Mouse (Mus musculus) Patski (cell line): ENCODE measurements around the gene Olfr311. TPM values are rescaled to one million over a fixed set of nuclear protein-coding genes. Genes with fewer than 3 reads are reported as not detected.
"Not testable (repeated sequence)": the region's sequence is repeated elsewhere in the genome, so short reads cannot be mapped to it uniquely, and the experiment has no call there.

Source experiments
- ATAC-seq: fragments of 100-300 bp; one replicate; pipeline ENCODE4 v1.8.0; 2021
- CTCF ChIA-PET: fragments of 350-600 bp; sonication (Branson Sonifier 250); formaldehyde crosslinking; loops from one replicate; lab custom pipeline; 2022; ENCODE audit warnings: inconsistent platforms; lab: Charles Lee
- POLR2A ChIA-PET: fragments of 350-600 bp; sonication (Branson Sonifier 250); formaldehyde crosslinking; loops from one replicate; lab custom pipeline; 2022; ENCODE audit warnings: antibody characterized with exemption, inconsistent platforms; lab: Charles Lee
- DNase-seq: peaks from one replicate; pipeline ENCODE4 v3.0.0-alpha.2; 2011; ENCODE audit warnings: low read depth, low spot score
- H3K27me3 ChIP-seq: fragments of 371-371 bp; one replicate; pipeline ENCODE4 v1.5.1; 2021
- CTCF ChIP-seq: fragments of 100-300 bp; IDR thresholded peaks from one replicate; pipeline ENCODE4 v1.5.1; 2021
- in situ Hi-C: fragments of 300-500 bp; cut with MboI; formaldehyde crosslinking; loops from 3 replicates; pipeline ENCODE4 v1.11.1; 2018; ENCODE audit warnings: low pct_unique_long_range_greater_than_20kb, mixed read lengths
- polyA plus RNA-seq: library from polyadenylated mRNA; unstranded; gene quantifications from one replicate; pipeline ENCODE4 v1.2.3, GENCODE M21; 2021

Gene Olfr311
- polyA plus RNA-seq, 1 experiment from 2014 or later = not detected

DNA sequence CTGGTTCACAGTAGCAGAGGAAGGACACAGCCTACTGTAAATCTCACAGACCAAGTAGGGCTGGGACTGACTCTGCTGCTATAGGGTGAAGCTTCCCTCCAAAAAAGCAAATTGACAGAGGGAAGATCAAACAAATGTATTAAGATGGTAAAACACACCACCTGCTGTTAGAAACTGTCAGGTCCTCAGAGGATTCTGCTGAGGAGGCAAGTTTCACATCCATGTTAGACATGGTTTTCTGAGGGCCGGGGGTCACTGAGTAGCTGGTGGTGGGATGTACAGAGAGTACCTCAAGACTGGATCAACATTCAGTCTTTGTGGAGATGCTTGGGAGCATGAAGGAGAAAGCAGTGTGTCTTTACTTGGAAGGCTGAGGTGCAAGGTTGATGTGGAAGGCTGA lies 23.4 kb upstream of the Olfr311 start:
- ChIA-PET CTCF (no interaction called here), POLR2A (no interaction called here)
- in situ Hi-C loops = no loop called here
- TF ChIP-seq CTCF = no peak
- H3K27me3 ChIP-seq = peaks cover 27% of the 10 kb centered on the region
- no peak for ATAC-seq
- no peak for DNase-seq

DNA sequence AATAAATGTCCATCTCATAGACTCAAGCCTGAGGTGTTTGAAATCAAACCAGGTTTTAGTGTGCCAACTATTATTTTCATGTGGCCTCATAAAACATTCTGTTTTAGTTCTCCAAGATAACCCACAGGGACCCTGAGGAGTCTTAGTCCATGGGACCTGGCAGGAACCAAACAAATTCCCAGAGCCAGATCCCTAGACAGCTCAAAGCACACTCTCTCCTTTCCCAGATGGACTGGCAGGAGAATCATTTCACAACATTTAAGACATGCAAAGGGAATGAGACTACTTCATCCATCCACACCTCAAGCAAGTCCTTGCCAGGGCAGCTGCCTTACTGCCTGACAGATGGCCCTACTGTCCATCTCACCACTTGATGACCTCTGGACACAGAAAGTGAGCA lies 10.1 kb upstream of the Olfr311 start, which contains the start of gene Olfr312:
Gene Olfr312, plus strand, starts transcription at position 301 of the 400 bp plus-strand sequence.
- DNase-seq, POLR2A ChIA-PET, ATAC-seq, CTCF ChIA-PET, in situ Hi-C loops, H3K27me3 ChIP-seq: not testable (repeated sequence)

- in situ Hi-C loops = no loop called here
- ATAC-seq = no peak
- CTCF ChIA-PET = no interaction called here
- TF ChIP-seq CTCF = no peak
- POLR2A ChIA-PET = no interaction called here
- no peak for DNase-seq
- H3K27me3 ChIP-seq = peaks cover 14% of the 10 kb centered on the region
These were observed 9.3 kb upstream of the Olfr311 start for GRCm38 (mm10) chr11:58829764-58830163.

GRCm38 (mm10) chr11:58832541-58832940 lies 6.5 kb upstream of the Olfr311 start:
- H3K27me3 ChIP-seq = peaks cover 31% of the 10 kb centered on the region
- DNase-seq, POLR2A ChIA-PET, CTCF ChIA-PET, in situ Hi-C loops, ATAC-seq: not testable (repeated sequence)

DNA sequence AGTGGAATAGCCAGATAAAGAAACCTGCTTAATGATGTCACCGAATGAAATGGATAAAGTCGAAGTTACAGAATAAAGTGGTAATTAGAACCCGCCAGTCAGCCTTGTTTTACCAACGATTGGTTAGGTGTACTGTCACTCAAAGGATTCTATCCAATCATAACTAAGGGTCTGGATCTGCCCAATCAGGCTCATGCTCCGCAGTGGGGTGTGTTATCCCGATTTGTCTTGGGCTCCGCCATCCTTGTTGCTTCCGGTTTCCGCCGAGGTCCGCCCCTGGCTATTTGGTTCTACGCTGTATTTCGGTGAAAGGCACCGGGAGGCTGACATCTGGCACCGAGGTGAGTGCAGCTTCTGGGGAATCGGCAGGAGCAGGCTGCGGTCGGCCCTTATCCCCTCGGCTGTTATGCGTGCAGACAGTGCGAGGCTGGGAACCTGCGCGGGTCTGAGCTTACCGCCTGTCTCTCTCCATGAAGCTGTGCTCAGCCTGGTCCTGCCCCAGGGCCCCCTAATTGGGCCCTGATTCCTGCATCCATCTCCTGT lies 7.9 kb downstream of the Olfr311 start, which contains the start of gene Gm12258:
Gene Gm12258, plus strand, starts transcription at position 240 of the 543 bp plus-strand sequence.
- peak; percentile 98 for DNase-seq
- ChIA-PET CTCF (no interaction called here), POLR2A (no interaction called here)
- peaks cover 9% of the 10 kb centered on the region for H3K27me3 ChIP-seq
- in situ Hi-C loops = no loop called here
- ATAC-seq = peak; percentile 100
- TF ChIP-seq CTCF = no peak

DNA sequence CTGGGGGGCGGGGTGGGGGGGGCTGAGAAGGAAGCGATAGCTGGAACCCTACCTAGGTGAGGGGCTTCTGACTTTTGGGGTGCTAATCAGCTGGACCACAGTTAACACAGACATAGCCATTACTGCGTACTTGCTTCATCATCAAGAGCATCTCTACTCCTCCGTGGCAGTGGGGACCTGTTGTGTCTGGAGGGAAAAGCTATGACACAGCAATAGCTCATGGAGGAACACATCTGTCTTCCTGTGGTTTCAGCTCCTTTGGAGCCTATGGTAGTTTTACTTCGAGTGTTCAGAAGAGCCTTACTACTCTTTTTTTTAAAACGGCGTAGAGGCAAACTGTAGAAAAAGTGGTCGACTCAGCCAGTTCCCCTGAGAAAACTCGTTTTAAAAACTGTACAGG lies 8.6 kb downstream of the Olfr311 start:
- DNase-seq (no peak), ATAC-seq (no peak)
- CTCF ChIA-PET = no interaction called here
- POLR2A ChIA-PET = no interaction called here
- peaks cover 9% of the 10 kb centered on the region for H3K27me3 ChIP-seq
- TF ChIP-seq CTCF = no peak
- in situ Hi-C loops = no loop called here

GRCm38 (mm10) chr11:58849731-58850130 lies 10.7 kb downstream of the Olfr311 start:
- ChIA-PET POLR2A (no interaction called here), CTCF (no interaction called here)
- H3K27me3 ChIP-seq = no peaks in the 10 kb centered on the region
- ATAC-seq = no peak
- DNase-seq = no peak
- in situ Hi-C loops = no loop called here
- no peak for TF ChIP-seq CTCF

- ChIA-PET POLR2A (no interaction called here), CTCF (no interaction called here)
- ATAC-seq (no peak), DNase-seq (no peak)
- TF ChIP-seq CTCF = no peak
- in situ Hi-C loops = no loop called here
- H3K27me3 ChIP-seq = no peaks in the 10 kb centered on the region
These were observed 21.7 kb downstream of the Olfr311 start for GRCm38 (mm10) chr11:58860744-58861143.

DNA sequence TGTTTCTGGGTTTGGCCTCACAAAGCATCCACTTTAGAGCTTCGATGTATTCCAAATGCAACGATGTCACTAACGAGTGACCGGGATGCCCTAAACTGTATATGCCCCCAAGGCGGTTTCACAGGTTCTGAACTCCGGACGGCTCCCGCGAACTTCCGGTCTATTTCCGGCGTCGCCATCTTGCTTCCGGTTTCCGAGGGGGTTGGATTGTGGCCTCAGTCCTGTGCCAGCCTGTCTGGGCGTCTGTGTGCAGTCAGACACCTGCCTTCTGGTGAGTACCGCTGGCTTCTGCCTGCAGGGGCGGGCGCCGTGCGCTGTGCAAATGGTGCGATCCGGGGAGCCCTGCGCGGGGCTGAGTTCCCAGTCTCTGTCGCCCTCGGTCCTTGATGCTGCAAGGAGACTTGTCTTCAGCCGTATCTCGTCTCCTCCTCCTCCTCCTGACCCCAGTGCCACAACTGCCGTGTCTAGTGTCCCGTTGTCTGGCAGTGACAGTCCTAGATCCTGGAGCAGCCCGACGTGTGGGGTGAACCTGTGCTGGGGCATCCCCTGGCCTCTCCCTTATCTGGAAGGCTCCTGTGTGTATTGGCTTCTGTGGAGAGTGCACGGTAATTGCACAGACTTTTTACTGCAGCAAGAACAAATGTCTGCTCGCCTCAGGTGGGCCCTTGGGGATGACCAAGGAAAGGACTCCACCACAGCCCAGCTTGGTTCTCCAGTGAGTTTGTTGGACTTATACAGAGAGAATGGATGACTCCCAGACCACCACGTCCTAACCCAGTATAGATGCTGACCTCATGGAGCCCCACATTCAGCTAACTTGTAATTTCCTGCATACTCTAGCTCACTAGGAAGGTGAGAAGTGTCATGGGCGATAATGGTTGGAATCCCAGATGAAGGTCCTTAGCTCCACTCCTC lies 28.2 kb downstream of the Olfr311 start, which contains the start of gene 2810021J22Rik:
Gene 2810021J22Rik, plus strand, starts transcription at position 178 of the 915 bp plus-strand sequence.
- TF ChIP-seq CTCF = no peak
- CTCF ChIA-PET = no interaction called here
- DNase-seq (no peak), ATAC-seq (peak; percentile 66)
- POLR2A ChIA-PET = interaction anchor here (0.8 kb wide), 1 partner anchor 61 kb away, joined by 3 read pairs; no protein-coding TSS in a partner anchor
- H3K27me3 ChIP-seq = no peaks in the 10 kb centered on the region
- in situ Hi-C loops = no loop called here

DNA sequence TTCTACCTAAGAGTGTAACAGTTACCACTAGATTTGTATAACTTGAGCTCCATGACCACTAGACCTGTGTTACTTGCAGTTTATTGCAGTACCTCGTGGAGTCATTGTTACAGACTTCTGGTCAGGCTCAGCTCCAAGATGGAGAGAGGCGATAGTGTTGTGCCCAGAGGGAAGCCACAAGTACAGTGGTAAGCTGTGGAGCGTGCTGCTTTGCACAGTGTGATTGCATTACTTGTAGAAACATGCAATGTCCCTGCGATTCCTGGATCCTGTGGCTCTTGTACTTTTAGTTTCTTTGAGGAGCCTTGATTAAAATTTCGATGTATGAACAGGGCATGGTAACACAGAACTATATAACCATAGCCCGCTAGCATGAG lies 28.9 kb downstream of the Olfr311 start:
- no peaks in the 10 kb centered on the region for H3K27me3 ChIP-seq
- in situ Hi-C loops = no loop called here
- no peak for DNase-seq
- no peak for TF ChIP-seq CTCF
- ChIA-PET CTCF (interaction anchor here (0.9 kb wide), 1 partner anchor 27 kb away, joined by 3 read pairs; no protein-coding TSS in a partner anchor), POLR2A (no interaction called here)
- ATAC-seq = peak; percentile 22

- no peaks in the 10 kb centered on the region for H3K27me3 ChIP-seq
- CTCF ChIA-PET = no interaction called here
- ATAC-seq (no peak), DNase-seq (no peak)
- POLR2A ChIA-PET = no interaction called here
- in situ Hi-C loops = no loop called here
- TF ChIP-seq CTCF = no peak
These were observed 31.9 kb downstream of the Olfr311 start for GRCm38 (mm10) chr11:58870961-58871360.
